ENCODE assay signal across 31 mouse cellular contexts in the genomic region with DNA sequence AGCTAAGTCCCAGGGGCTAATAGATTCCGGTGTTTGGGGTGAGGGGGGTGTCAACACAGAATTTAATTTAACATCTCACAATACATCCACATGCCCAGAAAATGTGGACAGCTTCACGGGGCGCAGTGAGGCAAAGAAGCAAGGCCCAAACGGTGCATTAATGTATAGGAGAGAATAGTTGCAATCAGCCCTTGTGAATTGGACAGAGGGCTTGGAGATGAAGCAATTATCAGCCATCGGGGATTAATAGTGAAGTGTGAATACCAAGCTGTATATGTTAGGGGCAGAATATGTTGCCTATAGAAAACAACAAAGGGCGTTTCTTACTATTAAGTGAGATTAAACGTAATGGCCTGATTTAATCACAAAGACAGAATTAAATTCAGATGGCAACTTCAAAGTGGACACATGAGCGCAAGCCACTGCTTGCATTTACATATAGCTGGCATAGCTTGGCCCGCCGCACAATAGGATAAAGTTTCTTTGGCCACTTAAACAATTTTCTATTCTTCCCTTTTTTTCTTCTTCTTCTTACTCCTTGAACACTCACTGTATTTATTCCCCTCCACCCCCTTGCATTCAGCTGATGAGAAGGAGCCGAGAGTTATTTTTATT. TPM values are rescaled to one million over a fixed set of nuclear protein-coding genes. Genes with fewer than 3 reads are reported as not detected.
DNase-seq lines count a peak whose midpoint lies in the region; ATAC-seq and TF ChIP-seq lines count a peak whose summit lies in the region.
"Had no signal": no experiment of that assay in that cellular context is flagged by ENCODE, and none has a peak within 500 bp of the region (broad histone marks: within the 10 kb centered on the region; RNA-seq: fewer than 3 reads in every experiment).

No protein-coding gene starts in this region.

- no peaks in the 10 kb centered on the region for H3K36me3 ChIP-seq in embryonic facial prominence, embryonic 13.5 days
- no peaks in the 10 kb centered on the region for H3K36me3 ChIP-seq in embryonic facial prominence, embryonic 10.5 days (replicated peaks)
- H3K36me3 ChIP-seq in forebrain, embryonic 12.5 days (replicated peaks) = no peaks in the 10 kb centered on the region
- H3K36me3 ChIP-seq in forebrain, postnatal 0 days (ENCODE audit: insufficient read depth) = no peaks in the 10 kb centered on the region
- no peaks in the 10 kb centered on the region for H3K36me3 ChIP-seq in midbrain, embryonic 12.5 days
- no peaks in the 10 kb centered on the region for H3K36me3 ChIP-seq in midbrain, postnatal 0 days (ENCODE audit: insufficient read depth, low read length)
- H3K36me3 ChIP-seq: embryonic facial prominence, embryonic 15.5 days; G1E; heart, embryonic 10.5 days; heart, embryonic 13.5 days had no signal

- 0 out of 2 replicates have a peak overlapping the region, but pooled peaks have one; percentile 11 for H3K27ac ChIP-seq in embryonic facial prominence, embryonic 13.5 days
- H3K27ac ChIP-seq in embryonic facial prominence, embryonic 10.5 days (replicated peaks) = no peak overlapping the region
- peak overlapping the region; percentile 59; the same call in 1 of the 2 replicates for H3K27ac ChIP-seq in forebrain, embryonic 12.5 days
- H3K27ac ChIP-seq in forebrain, postnatal 0 days (ENCODE audit: low read depth, low read length) = no peak overlapping the region
- H3K27ac ChIP-seq in midbrain, embryonic 12.5 days (replicated peaks) = 0 out of 2 replicates have a peak overlapping the region, but pooled peaks have one; percentile 25
- no peak overlapping the region for H3K27ac ChIP-seq in midbrain, postnatal 0 days (ENCODE audit: low read depth, low read length)
- H3K27ac ChIP-seq: embryonic facial prominence, embryonic 15.5 days; heart, adult 2 months; heart, embryonic 10.5 days; heart, embryonic 13.5 days; hindbrain, embryonic 14.5 days; hindbrain, postnatal 0 days had no signal

- no peak overlapping the region for H3K9ac ChIP-seq in embryonic facial prominence, embryonic 13.5 days
- H3K9ac ChIP-seq in forebrain, embryonic 12.5 days = no peak overlapping the region
- H3K9ac ChIP-seq in forebrain, postnatal 0 days = no peak overlapping the region
- H3K9ac ChIP-seq in midbrain, embryonic 12.5 days (replicated peaks) = no peak overlapping the region
- H3K9ac ChIP-seq in midbrain, postnatal 0 days (replicated peaks; ENCODE audit: low read length, poor library complexity, severe bottlenecking) = no peak overlapping the region
- H3K9ac ChIP-seq: embryonic facial prominence, embryonic 15.5 days; heart, embryonic 13.5 days; hindbrain, embryonic 14.5 days had no signal

- no peak for TF ChIP-seq CTCF in forebrain, postnatal 0 days (IDR thresholded peaks at IDR 0.05; ENCODE audit: low read depth)
- TF ChIP-seq CTCF in midbrain, postnatal 0 days (IDR thresholded peaks at IDR 0.05) = no peak

- peaks cover 3% of the 10 kb centered on the region; the same call in 1 of the 2 replicates for H3K4me1 ChIP-seq in embryonic facial prominence, embryonic 13.5 days
- H3K4me1 ChIP-seq in embryonic facial prominence, embryonic 10.5 days = peaks cover 15% of the 10 kb centered on the region
- peaks cover 31% of the 10 kb centered on the region for H3K4me1 ChIP-seq in forebrain, embryonic 12.5 days
- H3K4me1 ChIP-seq in forebrain, postnatal 0 days (ENCODE audit: insufficient read depth) = no peaks in the 10 kb centered on the region
- H3K4me1 ChIP-seq in midbrain, embryonic 12.5 days = peaks cover 18% of the 10 kb centered on the region
- H3K4me1 ChIP-seq in midbrain, postnatal 0 days (ENCODE audit: insufficient read depth, low read length) = no peaks in the 10 kb centered on the region
- H3K4me1 ChIP-seq: embryonic facial prominence, embryonic 15.5 days; heart, embryonic 10.5 days; heart, embryonic 13.5 days had no signal

- no peaks in the 10 kb centered on the region for H3K9me3 ChIP-seq in embryonic facial prominence, embryonic 13.5 days
- no peaks in the 10 kb centered on the region for H3K9me3 ChIP-seq in embryonic facial prominence, embryonic 10.5 days
- H3K9me3 ChIP-seq in forebrain, embryonic 12.5 days = no peaks in the 10 kb centered on the region
- H3K9me3 ChIP-seq in forebrain, postnatal 0 days (ENCODE audit: low read length) = no peaks in the 10 kb centered on the region
- no peaks in the 10 kb centered on the region for H3K9me3 ChIP-seq in midbrain, embryonic 12.5 days
- no peaks in the 10 kb centered on the region for H3K9me3 ChIP-seq in midbrain, postnatal 0 days (ENCODE audit: low read length)
- H3K9me3 ChIP-seq: embryonic facial prominence, embryonic 15.5 days; G1E; heart, embryonic 10.5 days; heart, embryonic 13.5 days had no signal

- DNase-seq in embryonic facial prominence, embryonic 10.5 days (ENCODE audit: low spot score) = no peak
- no peak for DNase-seq in forebrain, postnatal 0 days
- DNase-seq in midbrain, postnatal 0 days (ENCODE audit: low spot score) = no peak
- no peak for DNase-seq in cerebellum, postnatal 4 days (ENCODE audit: low spot score in 2 of 2)
- DNase-seq: adrenal gland, postnatal 10 days; adrenal gland, postnatal 36 days; cerebellum, adult 11 months; cerebellum, adult 2 months; cerebellum, adult 9-11 months; cerebellum, postnatal 25 days; embryo, embryonic 11 days; gastrocnemius, postnatal 10 days; gastrocnemius, postnatal 36 days; heart, adult 2 months; heart, postnatal 14 days; heart, postnatal 4 days had no signal

- no peak overlapping the region for H3K4me2 ChIP-seq in embryonic facial prominence, embryonic 13.5 days
- no peak overlapping the region for H3K4me2 ChIP-seq in forebrain, embryonic 12.5 days
- no peak overlapping the region for H3K4me2 ChIP-seq in forebrain, postnatal 0 days (ENCODE audit: low read depth)
- no peak overlapping the region for H3K4me2 ChIP-seq in midbrain, embryonic 12.5 days (replicated peaks)
- no peak overlapping the region for H3K4me2 ChIP-seq in midbrain, postnatal 0 days (ENCODE audit: low read depth, low read length, poor library complexity, severe bottlenecking)
- H3K4me2 ChIP-seq: embryonic facial prominence, embryonic 15.5 days; heart, embryonic 13.5 days; hindbrain, embryonic 14.5 days had no signal

- whole genome bisulfite sequencing in embryonic facial prominence, embryonic 13.5 days = 60% methylated on average over 11 of the region's 11 CpGs
- 80% methylated on average over 11 of the region's 11 CpGs for WGBS in embryonic facial prominence, embryonic 10.5 days
- WGBS in forebrain, embryonic 12.5 days = 19% methylated on average over 11 of the region's 11 CpGs
- WGBS in forebrain, postnatal 0 days = 27% methylated on average over 11 of the region's 11 CpGs
- 38% methylated on average over 11 of the region's 11 CpGs for WGBS in midbrain, embryonic 12.5 days
- WGBS in midbrain, postnatal 0 days = 38% methylated on average over 11 of the region's 11 CpGs

- H3K27me3 ChIP-seq in embryonic facial prominence, embryonic 13.5 days = peaks cover 54% of the 10 kb centered on the region
- H3K27me3 ChIP-seq in embryonic facial prominence, embryonic 10.5 days (replicated peaks; ENCODE audit: low read depth, poor library complexity, severe bottlenecking) = peaks cover 81% of the 10 kb centered on the region
- H3K27me3 ChIP-seq in forebrain, embryonic 12.5 days = peaks cover 82% of the 10 kb centered on the region
- no peaks in the 10 kb centered on the region; the same call in none of the 2 replicates for H3K27me3 ChIP-seq in forebrain, postnatal 0 days (ENCODE audit: insufficient read depth, low read length)
- H3K27me3 ChIP-seq in midbrain, embryonic 12.5 days = peaks cover 70% of the 10 kb centered on the region
- no peaks in the 10 kb centered on the region for H3K27me3 ChIP-seq in midbrain, postnatal 0 days (ENCODE audit: insufficient read depth, low read length)

- H3K4me3 ChIP-seq in embryonic facial prominence, embryonic 13.5 days = no peak overlapping the region
- H3K4me3 ChIP-seq in embryonic facial prominence, embryonic 10.5 days = no peak overlapping the region
- H3K4me3 ChIP-seq in forebrain, embryonic 12.5 days (replicated peaks) = no peak overlapping the region
- no peak overlapping the region for H3K4me3 ChIP-seq in forebrain, postnatal 0 days (ENCODE audit: low read depth, low read length)
- no peak overlapping the region for H3K4me3 ChIP-seq in midbrain, embryonic 12.5 days
- no peak overlapping the region for H3K4me3 ChIP-seq in midbrain, postnatal 0 days (ENCODE audit: low read depth, low read length)
- H3K4me3 ChIP-seq: embryonic facial prominence, embryonic 15.5 days; heart, adult 2 months; heart, embryonic 10.5 days; heart, embryonic 13.5 days had no signal

- ATAC-seq in embryonic facial prominence, embryonic 13.5 days (ENCODE audit: insufficient number of reproducible peaks, insufficient read depth, low FRiP score, low TSS enrichment, low read depth) = no peak
- peak; percentile 77 for ATAC-seq in forebrain, embryonic 12.5 days (ENCODE audit: low FRiP score)
- no peak for ATAC-seq in forebrain, postnatal 0 days
- ATAC-seq in midbrain, embryonic 12.5 days (ENCODE audit: low FRiP score, low read depth) = peak; percentile 62
- no peak for ATAC-seq in midbrain, postnatal 0 days (ENCODE audit: low FRiP score)
- ATAC-seq: hindbrain, postnatal 0 days; inflammation-experienced regulatory T-cells, adult 6 months; intestine, embryonic 16.5 days; Patski had no signal

RNA-seq across cellular contexts. Expression of gene Olig1, which starts 23.3 kb away (rescaled TPM):
- 1.4 and 3.4 TPM in 2 replicates for polyA plus RNA-seq in embryonic facial prominence, embryonic 13.5 days (2015; fragmentation: Nextera tagmentation; extraction: Ambion mirVana)
- polyA plus RNA-seq in embryonic facial prominence, embryonic 10.5 days (2016; fragmentation: Nextera tagmentation; extraction: Ambion mirVana) = 1.9 and 3.3 TPM in 2 replicates
- polyA plus RNA-seq in forebrain, embryonic 12.5 days (2016; fragmentation: Nextera tagmentation; extraction: Ambion mirVana) = 9.9 and 11.8 TPM in 2 replicates
- total RNA-seq in forebrain, postnatal 0 days (2014; rRNA removed) = 103 and 130 TPM in 2 replicates
- 127 and 138 TPM in 2 replicates for polyA plus RNA-seq in forebrain, postnatal 0 days (2015; fragmentation: Nextera tagmentation; extraction: Ambion mirVana)
- polyA plus RNA-seq in midbrain, embryonic 12.5 days (2016; fragmentation: Nextera tagmentation; extraction: Ambion mirVana) = 2.4 and 5.1 TPM in 2 replicates
- total RNA-seq in midbrain, postnatal 0 days (2014; rRNA removed) = 153 and 196 TPM in 2 replicates
- 167 and 180 TPM in 2 replicates for polyA plus RNA-seq in midbrain, postnatal 0 days (2015; fragmentation: Nextera tagmentation; extraction: Ambion mirVana)
- total RNA-seq: CH12.LX; G1E; gastrocnemius, adult 18-20 months; gastrocnemius, postnatal 36 days; granulocyte monocyte progenitor cell, adult 5-6 weeks; heart, adult 2 months; heart, postnatal 14 days; heart, postnatal 4 days had no signal
- polyA plus RNA-seq: G1E; heart, embryonic 13.5 days; inflammation-experienced regulatory T-cells, adult 6 months; intestine, embryonic 16.5 days; Patski had no signal

Comparison
In these comparisons a context has a peak if more than half of its experiments do, and no peak if none do; other contexts are left out.
1. ATAC-seq: peak in forebrain, embryonic 12.5 days (single experiment) and midbrain, embryonic 12.5 days (single experiment); none in embryonic facial prominence, embryonic 13.5 days (single experiment), forebrain, postnatal 0 days (single experiment) and midbrain, postnatal 0 days (single experiment).
2. H3K27ac ChIP-seq: peak in embryonic facial prominence, embryonic 13.5 days (single experiment), forebrain, embryonic 12.5 days (single experiment) and midbrain, embryonic 12.5 days (single experiment); none in embryonic facial prominence, embryonic 10.5 days (single experiment), forebrain, postnatal 0 days (single experiment) and midbrain, postnatal 0 days (single experiment).
3. RNA of gene Olig1, which starts 23.3 kb away (polyA plus RNA-seq): 167 to 180 TPM in midbrain, postnatal 0 days and 127 to 138 TPM in forebrain, postnatal 0 days; 9.9 to 11.8 TPM in forebrain, embryonic 12.5 days, 1.9 to 3.3 TPM in embryonic facial prominence, embryonic 10.5 days, 2.4 to 5.1 TPM in midbrain, embryonic 12.5 days and 1.4 to 3.4 TPM in embryonic facial prominence, embryonic 13.5 days; every median in the first group is over 10 times any median in the second.